Mouse (Mus musculus) stomach, postnatal 0 days (tissue): ENCODE data around the gene Boc.

Source experiments
- CTCF ChIP-seq: IDR thresholded peaks from 2 replicates; pipeline ENCODE4 v1.5.1; 2016; ENCODE audit warnings: antibody characterized with exemption, low read depth, mild to moderate bottlenecking, moderate library complexity
- EP300 ChIP-seq: optimal IDR thresholded peaks from 2 replicates; pipeline ENCODE3; 2016; ENCODE audit warnings: antibody characterized with exemption

DNA sequence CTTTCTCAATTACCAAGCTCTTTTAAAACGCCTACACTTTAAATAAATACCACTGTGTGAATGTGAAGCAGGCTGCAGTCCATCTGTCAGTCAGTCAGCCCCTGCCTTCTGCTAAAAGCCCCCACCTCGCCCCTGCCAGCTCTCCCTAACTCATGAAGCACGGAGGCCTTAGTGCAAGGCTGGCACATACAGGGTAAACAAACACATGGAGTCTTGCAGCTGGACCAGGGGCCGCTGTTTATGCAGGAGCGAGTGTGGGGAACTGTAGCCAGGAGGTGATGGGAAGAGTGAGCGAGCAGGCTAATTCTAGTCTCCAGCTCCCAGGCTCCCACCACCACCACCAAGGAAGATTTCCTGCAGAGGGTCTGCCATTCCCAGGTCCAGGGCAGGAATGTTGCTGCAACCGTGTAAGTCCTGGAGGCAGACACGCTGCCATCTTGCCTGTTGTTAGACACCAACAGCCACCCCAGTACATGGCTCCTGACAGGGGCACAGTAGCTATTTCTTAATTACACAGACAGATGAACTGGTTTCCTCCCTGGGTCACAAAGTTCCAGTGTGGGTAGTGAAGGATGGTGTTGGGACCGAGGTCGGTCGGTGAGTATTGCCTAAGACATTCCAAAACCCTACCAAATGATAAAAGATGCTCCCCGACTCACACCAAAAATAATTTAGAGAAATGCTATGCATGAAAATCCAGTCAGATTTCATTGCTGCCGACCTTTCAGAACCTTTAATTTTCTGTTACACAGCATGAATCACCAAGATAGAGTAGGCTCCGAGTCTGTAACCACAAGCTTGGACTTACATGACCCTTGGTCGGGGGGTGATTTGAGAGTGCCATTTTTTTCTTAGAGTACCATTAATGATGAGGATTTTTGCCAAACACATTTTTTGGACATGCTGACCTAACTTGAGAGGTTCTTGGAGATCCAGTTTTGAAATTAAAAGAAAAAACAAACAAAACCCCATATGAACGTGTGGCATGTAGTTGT is 20.0 kb downstream of the Boc start:
- no peak for TF ChIP-seq CTCF
- TF ChIP-seq EP300 = no peak
